Mouse (Mus musculus) embryonic fibroblast, embryonic 13.5 days (primary cell): ENCODE results near the gene Cplx3. TPM values are rescaled to one million over a fixed set of nuclear protein-coding genes. Genes with fewer than 3 reads are reported as not detected.

Experiments used
- H3K27ac ChIP-seq: 2 replicates; pipeline ENCODE4 v1.5.1; 2012; ENCODE audit warnings: low read length, control low read depth, inconsistent platforms; ENCODE audit not compliant: insufficient read depth
- H3K4me1 ChIP-seq: 2 replicates; pipeline ENCODE4 v1.6.1; 2011; ENCODE audit warnings: low read length; ENCODE audit not compliant: control insufficient read depth, insufficient read depth
- H3K4me3 ChIP-seq: 2 replicates; pipeline ENCODE4 v1.5.1; 2011; ENCODE audit warnings: mild to moderate bottlenecking, control low read depth, low read length; ENCODE audit not compliant: insufficient read depth
- CTCF ChIP-seq: IDR thresholded peaks from 2 replicates; pipeline ENCODE4 v1.5.1; 2011; ENCODE audit warnings: mild to moderate bottlenecking, control low read depth, low read length, moderate library complexity, borderline replicate concordance; ENCODE audit not compliant: insufficient read depth
- POLR2A ChIP-seq: IDR thresholded peaks from 2 replicates; pipeline ENCODE4 v1.6.1; 2011; ENCODE audit warnings: low read depth, mild to moderate bottlenecking, control low read depth, low read length, moderate library complexity
- polyA plus RNA-seq: library from polyadenylated mRNA; stranded (reverse); fragments of >200 nt; gene quantifications from 2 replicates; pipeline ENCODE4 v1.2.4, GENCODE M21; 2011; ENCODE audit warnings: low read depth; ENCODE audit not compliant: missing spikeins, insufficient read length

Cplx3 gene
- polyA plus RNA-seq, 1 experiment: not detected

GRCm38 (mm10) chr9:57552139-57552887 lies 53.8 kb downstream of the Cplx3 start, which contains the start of gene Mpi:
Gene Mpi, minus strand, starts transcription at chr9:57552763.
- TF ChIP-seq POLR2A (peak; percentile 91), CTCF (no peak)
- peak within 1 kb of the TSS; percentile 71 for H3K4me3 ChIP-seq
- H3K4me1 ChIP-seq: peaks cover 4% of the 10 kb centered on the region; the same call in 1 of the 2 replicates
- H3K27ac ChIP-seq: no peak within 1 kb of the TSS

- TF ChIP-seq POLR2A (no peak), CTCF (no peak)
Measured at GRCm38 (mm10) chr9:57550126-57550862, 55.8 kb downstream of the Cplx3 start.

More at GRCm38 (mm10) chr9:57550126-57550862, 55.8 kb downstream of the Cplx3 start:
- Histone ChIP-seq H3K4me3 (no peak overlapping the region), H3K27ac (no peak overlapping the region), H3K4me1 (peaks cover 4% of the 10 kb centered on the region; the same call in 1 of the 2 replicates)

Other genes with a start within 250 kb of the Cplx3 start
- gene Ppcdc, start 166.2 kb downstream of the Cplx3 start, polyA plus RNA-seq: 26.6 and 31.0 TPM in 2 replicates
- gene Scamp5, start 138.2 kb downstream of the Cplx3 start, polyA plus RNA-seq: 23.7 and 26.1 TPM in 2 replicates
- 0.61 TPM in 1 of 2 replicates, not detected in the other for gene Rpp25, start 102.3 kb downstream of the Cplx3 start, polyA plus RNA-seq
- gene Cox5a, start 85.0 kb downstream of the Cplx3 start, polyA plus RNA-seq: 252 and 293 TPM in 2 replicates
- gene Fam219b, start 68.8 kb downstream of the Cplx3 start, polyA plus RNA-seq: 12.6 and 13.0 TPM in 2 replicates
- 32.2 and 35.6 TPM in 2 replicates for gene Mpi, start 53.5 kb downstream of the Cplx3 start, polyA plus RNA-seq
- gene Scamp2, start 45.3 kb downstream of the Cplx3 start, polyA plus RNA-seq: 37.0 and 38.2 TPM in 2 replicates
- gene Ulk3, start 16.8 kb downstream of the Cplx3 start, polyA plus RNA-seq: 17.6 and 19.4 TPM in 2 replicates
- not detected in 2 replicates for gene Lman1l, start 14.5 kb upstream of the Cplx3 start, polyA plus RNA-seq
- gene Csk, start 47.4 kb upstream of the Cplx3 start, polyA plus RNA-seq: 51.2 and 56.2 TPM in 2 replicates
- gene Cyp1a2, start 77.4 kb upstream of the Cplx3 start, polyA plus RNA-seq: not detected in 2 replicates
- gene Cyp1a1, start 81.6 kb upstream of the Cplx3 start, polyA plus RNA-seq: not detected in 2 replicates
- 16.6 and 19.8 TPM in 2 replicates for gene Edc3, start 102.3 kb upstream of the Cplx3 start, polyA plus RNA-seq
- 46.4 and 54.8 TPM in 2 replicates for gene Clk3, start 159.6 kb upstream of the Cplx3 start, polyA plus RNA-seq
- gene Arid3b, start 230.5 kb upstream of the Cplx3 start, polyA plus RNA-seq: 4.2 and 4.5 TPM in 2 replicates